Mouse (Mus musculus) intestine, embryonic 14.5 days (tissue): ENCODE results near the gene Ccdc27. TPM values are rescaled to one million over a fixed set of nuclear protein-coding genes. Genes with fewer than 3 reads are reported as not detected.
A peak's percentile ranks its signal among the peaks of the same experiment; 100 is the strongest.

Experiments
- ATAC-seq: fragments of 200-750 bp; cut with Nextera tagmentation; replicated peaks from 2 replicates; pipeline ENCODE4 v1.8.0; 2017; ENCODE audit warnings: low read depth, moderate number of reproducible peaks, moderate TSS enrichment, moderate library complexity; ENCODE audit not compliant: low FRiP score, low TSS enrichment
- DNase-seq: peaks from one replicate; pipeline ENCODE4 v3.0.0-alpha.2; 2018; ENCODE audit warnings: low spot score
- H3K27ac ChIP-seq: fragments of 300-500 bp; sonication (generic); 2 replicates; pipeline ENCODE4 v1.5.1; 2014; ENCODE audit warnings: low read depth, mild to moderate bottlenecking, control low read depth
- H3K27me3 ChIP-seq: fragments of 300-500 bp; sonication (generic); replicated peaks from 2 replicates; pipeline ENCODE4 v1.6.1; 2014; ENCODE audit warnings: low read length, control low read depth; ENCODE audit not compliant: control insufficient read depth, insufficient read depth
- H3K36me3 ChIP-seq: fragments of 300-500 bp; sonication (generic); 2 replicates; pipeline ENCODE4 v1.6.1; 2014; ENCODE audit warnings: low read length, control low read depth; ENCODE audit not compliant: control insufficient read depth, insufficient read depth
- H3K4me1 ChIP-seq: fragments of 300-500 bp; sonication (generic); replicated peaks from 2 replicates; pipeline ENCODE4 v1.6.1; 2014; ENCODE audit warnings: low read length, control low read depth, mixed read lengths; ENCODE audit not compliant: control insufficient read depth, insufficient read depth
- H3K4me2 ChIP-seq: fragments of 300-500 bp; sonication (generic); 2 replicates; pipeline ENCODE4 v1.6.1; 2014; ENCODE audit warnings: low read length
- H3K4me3 ChIP-seq: fragments of 300-500 bp; sonication (generic); 2 replicates; pipeline ENCODE4 v1.5.1; 2014; ENCODE audit warnings: low read depth, low read length, control low read depth, mixed read lengths
- H3K9ac ChIP-seq: fragments of 300-500 bp; sonication (generic); 2 replicates; pipeline ENCODE4 v1.6.1; 2014; ENCODE audit warnings: mild to moderate bottlenecking, low read length
- H3K9me3 ChIP-seq: fragments of 300-500 bp; sonication (generic); 2 replicates; pipeline ENCODE4 v1.6.1; 2016; ENCODE audit warnings: low read length, control low read depth; ENCODE audit not compliant: control insufficient read depth
- WGBS: fragments of 180-500 bp; shearing (Covaris S2); extraction: QIAGEN DNeasy Blood & Tissue Kit; methylation state at CpG from one replicate; pipeline ENCODE4 v1.1.7; 2014; 5-methylcytosine and 5-hydroxymethylcytosine counted together
- polyA plus RNA-seq: library from polyadenylated mRNA; unstranded; fragments of >200 nt; fragmentation: Nextera tagmentation; extraction: Ambion mirVana; gene quantifications from 2 replicates; pipeline ENCODE4 v1.2.1, GENCODE M21; 2014

Gene Ccdc27
- polyA plus RNA-seq, 1 experiment from 2014 or later, result not detected

GRCm38 (mm10) chr4:154022844-154023243 lies 19.6 kb downstream of the Ccdc27 start:
- Histone ChIP-seq H3K4me1 (peaks cover 12% of the 10 kb centered on the region), H3K4me2 (no peak overlapping the region), H3K36me3 (peaks cover 47% of the 10 kb centered on the region), H3K4me3 (no peak overlapping the region), H3K27ac (no peak overlapping the region), H3K27me3 (no peaks in the 10 kb centered on the region), H3K9me3 (no peaks in the 10 kb centered on the region), H3K9ac (no peak overlapping the region)
- no peak for DNase-seq
- no peak for ATAC-seq
- 55% methylated on average over 4 of the region's 4 CpGs for WGBS

- WGBS, result 72% methylated on average over 4 of the region's 4 CpGs
- H3K4me3 ChIP-seq, result no peak overlapping the region
- H3K4me1 ChIP-seq, result peaks cover 12% of the 10 kb centered on the region
- H3K4me2 ChIP-seq, result no peak overlapping the region
- no peak overlapping the region for H3K9ac ChIP-seq
- H3K36me3 ChIP-seq, result peaks cover 50% of the 10 kb centered on the region
- ATAC-seq, result no peak
- H3K27ac ChIP-seq, result 0 out of 2 replicates have a peak overlapping the region, but pooled peaks have one; percentile 27
- DNase-seq, result no peak
- no peaks in the 10 kb centered on the region for H3K27me3 ChIP-seq
- no peaks in the 10 kb centered on the region for H3K9me3 ChIP-seq
These were observed 20.1 kb downstream of the Ccdc27 start for GRCm38 (mm10) chr4:154022407-154022806.

GRCm38 (mm10) chr4:154021432-154021831 lies 21.0 kb downstream of the Ccdc27 start:
- Histone ChIP-seq H3K9me3 (no peaks in the 10 kb centered on the region), H3K36me3 (peaks cover 60% of the 10 kb centered on the region), H3K9ac (no peak overlapping the region), H3K27me3 (no peaks in the 10 kb centered on the region), H3K4me1 (peaks cover 12% of the 10 kb centered on the region), H3K4me2 (no peak overlapping the region), H3K4me3 (no peak overlapping the region), H3K27ac (0 out of 2 replicates have a peak overlapping the region, but pooled peaks have one; percentile 7)
- no peak for ATAC-seq
- 91% methylated on average over 9 of the region's 9 CpGs for WGBS
- DNase-seq, result no peak

GRCm38 (mm10) chr4:154019571-154019970 lies 22.9 kb downstream of the Ccdc27 start:
- peaks cover 78% of the 10 kb centered on the region for H3K36me3 ChIP-seq
- H3K9ac ChIP-seq, result no peak overlapping the region
- H3K4me3 ChIP-seq, result no peak overlapping the region
- DNase-seq (no peak), ATAC-seq (no peak)
- H3K27me3 ChIP-seq, result no peaks in the 10 kb centered on the region
- H3K27ac ChIP-seq, result no peak overlapping the region
- peaks cover 8% of the 10 kb centered on the region for H3K4me1 ChIP-seq
- 69% methylated on average over 7 of the region's 7 CpGs for WGBS
- no peak overlapping the region for H3K4me2 ChIP-seq
- no peaks in the 10 kb centered on the region for H3K9me3 ChIP-seq

GRCm38 (mm10) chr4:154015476-154015875 lies 27.0 kb downstream of the Ccdc27 start:
- no peak for ATAC-seq
- H3K4me2 ChIP-seq, result no peak overlapping the region
- H3K36me3 ChIP-seq, result peaks cover 63% of the 10 kb centered on the region
- no peak overlapping the region for H3K27ac ChIP-seq
- H3K9me3 ChIP-seq, result no peaks in the 10 kb centered on the region
- no peak for DNase-seq
- H3K4me1 ChIP-seq, result peaks cover 11% of the 10 kb centered on the region
- no peaks in the 10 kb centered on the region for H3K27me3 ChIP-seq
- H3K9ac ChIP-seq, result no peak overlapping the region
- WGBS, result 89% methylated on average over 9 of the region's 11 CpGs
- no peak overlapping the region for H3K4me3 ChIP-seq

GRCm38 (mm10) chr4:154012132-154012882 lies 30.2 kb downstream of the Ccdc27 start:
- Histone ChIP-seq H3K4me3 (peak overlapping the region; percentile 99), H3K4me2 (peak overlapping the region; percentile 99), H3K27me3 (no peaks in the 10 kb centered on the region), H3K27ac (peak overlapping the region; percentile 59), H3K9me3 (no peaks in the 10 kb centered on the region), H3K36me3 (peaks cover 34% of the 10 kb centered on the region), H3K9ac (peak overlapping the region; percentile 94), H3K4me1 (peaks cover 11% of the 10 kb centered on the region)
- DNase-seq (peak; percentile 64), ATAC-seq (no peak)
- 3% methylated on average over 47 of the region's 55 CpGs for WGBS

GRCm38 (mm10) chr4:154011646-154012089 lies 30.8 kb downstream of the Ccdc27 start, which contains the start of gene Lrrc47:
Gene Lrrc47 (plus strand): TSS chr4:154011731.
- no peaks in the 10 kb centered on the region for H3K9me3 ChIP-seq
- peak within 1 kb of the TSS; percentile 59 for H3K27ac ChIP-seq
- H3K4me3 ChIP-seq, result peak within 1 kb of the TSS; percentile 99
- H3K4me2 ChIP-seq, result peak within 1 kb of the TSS; percentile 99
- H3K9ac ChIP-seq, result peak within 1 kb of the TSS; percentile 94
- H3K27me3 ChIP-seq, result no peaks in the 10 kb centered on the region
- DNase-seq (peak; percentile 82), ATAC-seq (peak; percentile 92)
- WGBS, result under 1% methylated on average over 59 of the region's 59 CpGs
- peaks cover 11% of the 10 kb centered on the region for H3K4me1 ChIP-seq
- peaks cover 34% of the 10 kb centered on the region for H3K36me3 ChIP-seq

GRCm38 (mm10) chr4:154010907-154011645 lies 31.4 kb downstream of the Ccdc27 start:
- Histone ChIP-seq H3K4me3 (peak overlapping the region; percentile 99), H3K9me3 (no peaks in the 10 kb centered on the region), H3K36me3 (peaks cover 34% of the 10 kb centered on the region), H3K4me2 (peak overlapping the region; percentile 69), H3K4me1 (peaks cover 11% of the 10 kb centered on the region), H3K27me3 (no peaks in the 10 kb centered on the region), H3K9ac (peak overlapping the region; percentile 94), H3K27ac (no peak overlapping the region)
- DNase-seq (no peak), ATAC-seq (no peak; the same call in 1 of the 2 replicates)
- WGBS, result 27% methylated on average over 13 of the region's 13 CpGs
